11 mouse cellular contexts compared by ENCODE assay signal in genomic region chr17:84788376-84789125, GRCm38 (mm10). TPM values are rescaled to one million over a fixed set of nuclear protein-coding genes. Genes with fewer than 3 reads are reported as not detected.
DNase-seq lines count a peak whose midpoint lies in the region; ATAC-seq lines count a peak whose summit lies in the region.
"Had no signal": no experiment of that assay in that cellular context is flagged by ENCODE, and none has a peak within 500 bp of the region (broad histone marks: within the 10 kb centered on the region; RNA-seq: fewer than 3 reads in every experiment).

No protein-coding gene starts in this region.

- no peak for DNase-seq in heart, postnatal 4 days
- DNase-seq in kidney, postnatal 36 days, result peak; percentile 42 to 46
- DNase-seq in thymus, adult 18-20 months, result no peak
- no peak for DNase-seq in gastrocnemius, adult 18-20 months (ENCODE audit: low spot score)
- DNase-seq: cerebellum, adult 8-10 months; thymus, postnatal 36 days had no signal

- peak overlapping the region; percentile 78 for H3K4me2 ChIP-seq in heart, embryonic 12.5 days
- peak overlapping the region; percentile 95; the same call in 1 of the 2 replicates for H3K4me2 ChIP-seq in neural tube, embryonic 13.5 days
- H3K4me2 ChIP-seq in neural tube, embryonic 15.5 days, result no peak overlapping the region

- peaks cover 20% of the 10 kb centered on the region for H3K4me1 ChIP-seq in heart, embryonic 12.5 days (replicated peaks)
- peaks cover 29% of the 10 kb centered on the region for H3K4me1 ChIP-seq in neural tube, embryonic 13.5 days (replicated peaks)
- H3K4me1 ChIP-seq in neural tube, embryonic 15.5 days, result peaks cover 32% of the 10 kb centered on the region

- peak overlapping the region; percentile 92; the same call in 1 of the 2 replicates for H3K4me3 ChIP-seq in heart, embryonic 12.5 days
- H3K4me3 ChIP-seq in neural tube, embryonic 13.5 days, result 0 out of 2 replicates have a peak overlapping the region, but pooled peaks have one; percentile 99
- no peak overlapping the region for H3K4me3 ChIP-seq in neural tube, embryonic 15.5 days (replicated peaks)

- no peaks in the 10 kb centered on the region for H3K27me3 ChIP-seq in heart, embryonic 12.5 days (replicated peaks)
- no peaks in the 10 kb centered on the region for H3K27me3 ChIP-seq in neural tube, embryonic 13.5 days
- no peaks in the 10 kb centered on the region for H3K27me3 ChIP-seq in neural tube, embryonic 15.5 days (replicated peaks)
- H3K27me3 ChIP-seq: limb, embryonic 15.5 days had no signal

- H3K9me3 ChIP-seq in heart, embryonic 12.5 days (replicated peaks), result no peaks in the 10 kb centered on the region
- H3K9me3 ChIP-seq in neural tube, embryonic 13.5 days, result no peaks in the 10 kb centered on the region
- no peaks in the 10 kb centered on the region for H3K9me3 ChIP-seq in neural tube, embryonic 15.5 days (replicated peaks)
- H3K9me3 ChIP-seq: limb, embryonic 15.5 days had no signal

- ATAC-seq in heart, embryonic 12.5 days (ENCODE audit: insufficient number of reproducible peaks, low FRiP score), result no peak
- ATAC-seq in neural tube, embryonic 13.5 days (ENCODE audit: low read depth), result no peak
- no peak for ATAC-seq in neural tube, embryonic 15.5 days (ENCODE audit: low FRiP score)
- ATAC-seq in megakaryocyte-erythroid progenitor cell, adult 5-6 weeks (replicated peaks; ENCODE audit: low FRiP score, low TSS enrichment, poor library complexity, severe bottlenecking), result no peak

- H3K27ac ChIP-seq in heart, embryonic 12.5 days (ENCODE audit: poor library complexity, severe bottlenecking), result no peak overlapping the region
- H3K27ac ChIP-seq in neural tube, embryonic 13.5 days (replicated peaks), result no peak overlapping the region
- H3K27ac ChIP-seq in neural tube, embryonic 15.5 days (replicated peaks), result no peak overlapping the region
- H3K27ac ChIP-seq: limb, embryonic 15.5 days had no signal

- peaks cover 9% of the 10 kb centered on the region; the same call in 1 of the 2 replicates for H3K36me3 ChIP-seq in heart, embryonic 12.5 days
- no peaks in the 10 kb centered on the region for H3K36me3 ChIP-seq in neural tube, embryonic 13.5 days
- H3K36me3 ChIP-seq in neural tube, embryonic 15.5 days, result 0 out of 2 replicates have a peak, but pooled peaks cover 4% of the 10 kb centered on the region

- peak overlapping the region; percentile 14; the same call in 1 of the 2 replicates for H3K9ac ChIP-seq in heart, embryonic 12.5 days
- H3K9ac ChIP-seq in neural tube, embryonic 13.5 days, result no peak overlapping the region
- no peak overlapping the region for H3K9ac ChIP-seq in neural tube, embryonic 15.5 days (replicated peaks)

- WGBS in heart, embryonic 12.5 days, result 89% methylated on average over 20 of the region's 20 CpGs
- WGBS in neural tube, embryonic 13.5 days, result 93% methylated on average over 20 of the region's 20 CpGs
- 94% methylated on average over 20 of the region's 20 CpGs for WGBS in neural tube, embryonic 15.5 days

RNA-seq across cellular contexts. Expression of gene Lrpprc, which starts 2.0 kb away (rescaled TPM):
- 73.9 and 75.9 TPM in 2 replicates for polyA plus RNA-seq in heart, embryonic 12.5 days (2016; fragmentation: Nextera tagmentation; extraction: Ambion mirVana)
- 100 to 1,000 TPM; 146 to 149 TPM for total RNA-seq in heart, postnatal 4 days (2021)
- polyA plus RNA-seq in neural tube, embryonic 13.5 days (2015; fragmentation: Nextera tagmentation; extraction: Ambion mirVana), result 42.6 and 48.2 TPM in 2 replicates
- 46.5 and 47.2 TPM in 2 replicates for polyA plus RNA-seq in neural tube, embryonic 15.5 days (2015; fragmentation: Nextera tagmentation; extraction: Ambion mirVana)
- 63.8 and 67.3 TPM in 2 replicates for total RNA-seq in megakaryocyte-erythroid progenitor cell, adult 5-6 weeks (2014; fragmentation: Nextera tagmentation)
- 115 TPM in 2 replicates for total RNA-seq in megakaryocyte-erythroid progenitor cell, adult 5-6 weeks (2017)
- total RNA-seq in gastrocnemius, adult 18-20 months (2021), result 10 to 100 TPM; 62.4 to 69.9 TPM

Comparison
In these comparisons a context has a peak if more than half of its experiments do, and no peak if none do; other contexts are left out.
1. DNase-seq: peak in kidney, postnatal 36 days (2 of 2); none in heart, postnatal 4 days (single experiment), thymus, adult 18-20 months (0 of 2) and gastrocnemius, adult 18-20 months (single experiment).